Mouse (Mus musculus): Measurements from ENCODE around the gene Scmh1.

- TF ChIP-seq CTCF (IDR thresholded peaks at IDR 0.05; ENCODE audit: control insufficient read depth, insufficient read depth, low read length) (no peak), POLR2A (IDR thresholded peaks at IDR 0.05; ENCODE audit: borderline replicate concordance, control insufficient read depth, low read depth, low read length) (no peak)
Observed at GRCm38 (mm10) chr4:120511203-120511602, 106.1 kb downstream of the Scmh1 start.
